Mouse (Mus musculus) olfactory bulb, adult 2 months (tissue): ENCODE measurements around the gene Ankrd40. TPM values are rescaled to one million over a fixed set of nuclear protein-coding genes. Genes with fewer than 3 reads are reported as not detected.

Source experiments
- H3K27ac ChIP-seq: fragments of 200-500 bp; 2 replicates; pipeline ENCODE4 v1.5.1; 2012; ENCODE audit warnings: low read depth, low read length; ENCODE audit not compliant: insufficient read depth
- H3K4me1 ChIP-seq: fragments of 200-500 bp; 2 replicates; pipeline ENCODE4 v1.6.1; 2012; ENCODE audit warnings: low read length; ENCODE audit not compliant: control insufficient read depth, insufficient read depth
- H3K4me3 ChIP-seq: fragments of 200-500 bp; 2 replicates; pipeline ENCODE4 v1.5.1; 2012; ENCODE audit warnings: mild to moderate bottlenecking, low read depth, low read length, moderate library complexity; ENCODE audit not compliant: insufficient read depth
- CTCF ChIP-seq: fragments of 200-500 bp; IDR thresholded peaks from 2 replicates; pipeline ENCODE4 v1.5.1; 2012; ENCODE audit warnings: low read depth, mild to moderate bottlenecking, low read length, moderate library complexity; ENCODE audit not compliant: insufficient read depth
- POLR2A ChIP-seq: fragments of 200-500 bp; IDR thresholded peaks from 2 replicates; pipeline ENCODE4 v1.6.1; 2012; ENCODE audit warnings: mild to moderate bottlenecking, low read depth, low read length, moderate library complexity; ENCODE audit not compliant: insufficient read depth
- WGBS: fragments of 180-500 bp; shearing (Covaris S2); methylation state at CpG from one replicate; pipeline ENCODE4 v1.1.7; 2018; 5-methylcytosine and 5-hydroxymethylcytosine counted together
- polyA plus RNA-seq: library from polyadenylated mRNA; stranded (reverse); fragments of >200 nt; gene quantifications from 2 replicates; pipeline ENCODE4 v1.2.4, GENCODE M21; 2012; ENCODE audit warnings: low replicate concordance; ENCODE audit not compliant: missing spikeins, insufficient read depth, insufficient read length

The Ankrd40 gene
- polyA plus RNA-seq, 1 experiment: 384 TPM

GRCm38 (mm10) chr11:94345926-94346325, 18.1 kb downstream of the Ankrd40 start:
- TF ChIP-seq CTCF (no peak), POLR2A (no peak)
- H3K4me3 ChIP-seq: no peak overlapping the region
- WGBS: 83% methylated on average over 10 of the region's 10 CpGs
- no peak overlapping the region for H3K27ac ChIP-seq
- H3K4me1 ChIP-seq: peaks cover 20% of the 10 kb centered on the region

DNA sequence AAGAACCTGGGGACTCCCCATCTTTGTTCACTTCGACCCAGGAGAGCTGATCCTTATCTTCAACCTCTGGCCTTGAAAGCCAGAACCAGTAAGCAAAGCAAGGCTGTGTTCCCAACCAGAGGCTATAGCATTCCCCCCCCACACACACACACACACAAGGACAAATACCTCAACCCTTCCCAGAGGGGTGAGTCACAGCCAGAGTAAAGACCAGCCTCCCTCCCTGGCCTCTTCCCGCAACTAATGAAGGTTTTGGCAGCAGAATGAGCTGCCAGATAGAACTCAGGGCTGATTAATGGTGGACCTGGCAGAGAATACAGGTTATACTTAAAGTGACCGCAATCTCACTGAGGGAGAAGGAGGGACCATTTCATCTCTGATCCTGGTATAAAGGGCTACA, 18.8 kb downstream of the Ankrd40 start:
- TF ChIP-seq POLR2A (no peak), CTCF (no peak)
- Histone ChIP-seq H3K4me1 (peaks cover 20% of the 10 kb centered on the region), H3K27ac (no peak overlapping the region), H3K4me3 (no peak overlapping the region)
- 50% methylated on average over 3 of the region's 3 CpGs for WGBS

DNA sequence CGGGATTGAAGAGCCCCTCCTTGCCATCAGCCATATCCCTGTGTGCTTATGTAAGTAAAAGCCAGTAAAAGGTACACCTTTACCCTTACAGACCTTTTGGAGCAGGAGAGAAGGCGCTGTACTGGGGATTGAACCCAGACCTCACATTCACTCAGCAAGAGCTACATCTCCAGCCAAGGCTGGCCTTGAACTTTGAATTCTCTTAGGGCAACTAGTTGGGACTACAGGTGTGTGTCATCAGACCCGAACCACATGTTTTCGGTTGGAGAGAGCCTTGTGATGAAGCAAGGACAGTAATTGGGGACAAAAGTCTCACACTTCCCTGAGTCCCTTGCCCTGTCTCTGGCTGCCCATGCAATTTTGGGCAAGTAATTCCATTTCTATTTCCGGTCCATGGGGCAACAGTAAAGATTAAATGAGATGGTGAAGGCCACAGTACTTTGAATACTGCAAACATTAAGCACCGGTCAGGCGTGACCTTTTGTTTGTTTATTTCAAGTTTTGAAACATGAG, 19.3 kb downstream of the Ankrd40 start:
- no peak for TF ChIP-seq POLR2A
- TF ChIP-seq CTCF: no peak
- Histone ChIP-seq H3K4me1 (peaks cover 16% of the 10 kb centered on the region), H3K4me3 (no peak overlapping the region), H3K27ac (no peak overlapping the region)
- WGBS: 88% methylated on average over 7 of the region's 7 CpGs

- Histone ChIP-seq H3K4me3 (no peak overlapping the region), H3K4me1 (peaks cover 3% of the 10 kb centered on the region; the same call in 1 of the 2 replicates), H3K27ac (no peak overlapping the region)
- TF ChIP-seq CTCF: no peak
- TF ChIP-seq POLR2A: no peak
- 89% methylated on average over 2 of the region's 2 CpGs for WGBS
Observed at GRCm38 (mm10) chr11:94349839-94350238, 22.0 kb downstream of the Ankrd40 start.

- H3K4me3 ChIP-seq: no peak overlapping the region
- no peak overlapping the region for H3K27ac ChIP-seq
- TF ChIP-seq CTCF (no peak), POLR2A (no peak)
- 86% methylated on average over 1 of the region's 1 CpGs for WGBS
- peaks cover 3% of the 10 kb centered on the region; the same call in 1 of the 2 replicates for H3K4me1 ChIP-seq
Observed at GRCm38 (mm10) chr11:94350337-94350736, 22.5 kb downstream of the Ankrd40 start.

- no peak for TF ChIP-seq CTCF
- no peak for TF ChIP-seq POLR2A
- no peak overlapping the region for H3K4me3 ChIP-seq
- H3K4me1 ChIP-seq: peaks cover under 1% of the 10 kb centered on the region; the same call in 1 of the 2 replicates
- 60% methylated on average over 3 of the region's 3 CpGs for WGBS
- no peak overlapping the region for H3K27ac ChIP-seq
Observed at GRCm38 (mm10) chr11:94351094-94351493, 23.3 kb downstream of the Ankrd40 start.

DNA sequence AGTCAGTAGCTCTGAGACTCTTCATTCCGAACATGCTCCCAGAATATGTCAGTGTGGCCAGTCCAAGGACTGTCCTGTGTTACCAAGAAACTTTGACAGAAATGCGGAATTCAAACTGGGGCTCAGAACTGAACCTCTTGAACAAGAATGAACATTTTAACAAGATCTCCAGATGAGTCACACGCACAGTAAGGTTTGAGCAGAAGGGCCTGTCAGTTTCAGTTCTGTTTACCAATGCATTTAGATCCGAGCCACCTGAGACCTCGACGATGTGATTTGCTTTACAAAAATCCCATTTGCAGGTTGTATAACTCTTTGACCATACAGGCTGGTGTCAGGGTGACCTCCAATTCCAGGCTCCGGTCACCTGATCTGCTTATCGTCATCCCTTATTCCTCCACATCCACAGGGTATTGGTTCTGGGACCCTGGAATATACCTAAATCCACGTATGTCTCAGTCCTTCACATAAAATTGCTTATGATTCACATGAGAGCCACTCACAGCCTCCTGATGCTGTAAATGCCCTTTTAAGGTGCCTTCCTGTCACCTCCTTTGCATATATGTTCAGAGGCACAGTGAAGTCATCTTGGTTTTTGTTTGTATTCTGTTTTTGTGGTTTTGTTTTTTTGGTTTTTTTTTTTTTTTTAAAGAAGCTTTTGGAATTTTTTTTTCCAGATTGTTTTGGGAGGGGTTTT, 27.9 kb downstream of the Ankrd40 start:
- no peak for TF ChIP-seq POLR2A
- TF ChIP-seq CTCF: no peak
- H3K4me1 ChIP-seq: no peaks in the 10 kb centered on the region
- H3K4me3 ChIP-seq: no peak overlapping the region
- H3K27ac ChIP-seq: no peak overlapping the region
- WGBS: 88% methylated on average over 9 of the region's 9 CpGs

DNA sequence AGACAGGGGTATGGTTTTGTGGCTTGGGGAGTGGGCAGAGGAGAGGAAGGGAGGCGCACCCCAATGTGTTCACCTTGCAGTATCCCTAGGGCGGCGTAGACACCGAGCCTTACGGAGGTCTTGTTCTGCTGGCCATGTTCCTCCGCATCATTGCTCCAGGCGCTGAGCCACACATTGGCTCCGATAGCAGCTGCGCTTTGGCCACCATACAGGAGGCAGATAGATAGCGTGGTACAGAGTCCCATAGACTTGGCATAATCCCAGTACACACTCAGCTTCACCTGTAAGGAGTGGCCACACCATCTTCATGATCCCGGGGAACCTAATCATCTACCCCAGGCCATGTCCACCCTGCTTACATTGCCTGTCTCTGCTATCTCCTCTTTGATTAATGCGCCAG, 31.4 kb downstream of the Ankrd40 start:
- WGBS: 96% methylated on average over 12 of the region's 12 CpGs
- H3K4me1 ChIP-seq: no peaks in the 10 kb centered on the region
- no peak overlapping the region for H3K27ac ChIP-seq
- TF ChIP-seq POLR2A: no peak
- no peak for TF ChIP-seq CTCF
- no peak overlapping the region for H3K4me3 ChIP-seq

DNA sequence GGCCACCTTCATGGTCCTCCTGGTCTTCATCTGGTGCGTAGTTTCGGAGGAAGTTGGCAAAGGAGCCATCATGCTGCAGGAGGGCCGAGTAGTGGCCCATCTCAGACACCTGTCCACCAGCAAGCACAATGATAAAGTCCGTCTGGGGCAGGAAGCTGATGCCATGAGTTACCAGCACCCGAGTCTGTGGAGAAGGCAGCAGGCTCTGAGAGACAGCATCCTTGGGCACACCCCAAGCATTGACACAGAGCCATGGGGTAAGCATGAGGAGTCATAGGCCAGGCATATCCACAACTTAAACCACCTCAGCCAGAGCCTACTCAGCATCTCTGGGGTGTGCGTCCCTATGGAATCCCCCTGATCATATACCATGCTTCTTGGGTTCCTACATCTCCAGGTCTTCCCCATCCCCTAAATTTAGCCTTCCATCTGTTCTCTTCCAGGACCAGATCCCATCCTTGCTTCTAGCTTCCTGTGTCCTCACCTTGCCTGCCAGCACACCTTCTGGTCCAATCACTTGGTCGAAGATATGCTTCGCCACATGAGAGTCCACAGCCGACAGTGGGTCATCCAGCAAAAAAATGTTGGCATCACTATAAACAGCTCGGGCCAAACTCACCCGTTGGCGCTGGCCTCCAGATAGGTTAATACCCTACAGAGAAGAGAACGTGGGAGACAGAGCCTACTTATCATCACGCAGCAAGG, 33.5 kb downstream of the Ankrd40 start:
- Histone ChIP-seq H3K4me3 (no peak overlapping the region), H3K4me1 (no peaks in the 10 kb centered on the region), H3K27ac (no peak overlapping the region)
- WGBS: 96% methylated on average over 14 of the region's 14 CpGs
- TF ChIP-seq POLR2A: no peak

GRCm38 (mm10) chr11:94362101-94362500, 34.3 kb downstream of the Ankrd40 start:
- Histone ChIP-seq H3K27ac (no peak overlapping the region), H3K4me3 (no peak overlapping the region), H3K4me1 (no peaks in the 10 kb centered on the region)
- WGBS: 67% methylated on average over 5 of the region's 5 CpGs
- TF ChIP-seq POLR2A (no peak), CTCF (no peak)
